Mouse (Mus musculus) left cerebral cortex, postnatal 36 days (tissue): Measurements from ENCODE around the gene Lrrc30. TPM values are rescaled to one million over a fixed set of nuclear protein-coding genes. Genes with fewer than 3 reads are reported as not detected.

Experiments used
- DNase-seq, 2 experiments: peaks; one replicate each; pipeline ENCODE4 v3.0.0; 2021 to 2022; ENCODE audit warnings: low spot score in 2 of 2, mixed read lengths in 1 of 2
- intact Hi-C: fragments of 180-260 bp; cut with DNase I; formaldehyde crosslinking; loops from one replicate; pipeline ENCODE4 v1.15.1; 2025
- total RNA-seq, 2 experiments: library from RNA; stranded (reverse); gene quantifications; 2 replicates each; pipeline ENCODE4 v1.2.3; 2021

The Lrrc30 gene
- not detected for total RNA-seq

GRCm38 (mm10) chr17:67632676-67633339 lies at the start of gene Lrrc30:
Lrrc30 (minus strand) TSS chr17:67632723.
- DNase-seq, result no peak
- intact Hi-C loops, result no loop called here

- intact Hi-C loops, result no loop called here
- no peak for DNase-seq
These were observed 48.6 kb upstream of the Lrrc30 start for GRCm38 (mm10) chr17:67681084-67681483.

- intact Hi-C loops, result no loop called here
These were observed 46.1 kb upstream of the Lrrc30 start for GRCm38 (mm10) chr17:67678576-67678975.

GRCm38 (mm10) chr17:67667981-67668380 lies 35.5 kb upstream of the Lrrc30 start:
- DNase-seq, result peak; percentile 35 to 41
- intact Hi-C loops, result loop anchor here (5.0 kb wide), 1 partner anchor 1091 kb away; no protein-coding TSS in a partner anchor

More at GRCm38 (mm10) chr17:67678576-67678975, 46.1 kb upstream of the Lrrc30 start:
- DNase-seq, result no peak

- no peak for DNase-seq
- intact Hi-C loops, result loop anchor here (5.0 kb wide), 1 partner anchor 1090 kb away; no protein-coding TSS in a partner anchor
These were observed 34.5 kb upstream of the Lrrc30 start for GRCm38 (mm10) chr17:67666981-67667380.

- intact Hi-C loops, result no loop called here
- no peak for DNase-seq
These were observed 31.8 kb upstream of the Lrrc30 start for GRCm38 (mm10) chr17:67664299-67664698.

- peak in 1 of 2 experiments; percentile 9 for DNase-seq
- intact Hi-C loops, result loop anchor here (2.0 kb wide), 1 partner anchor 185 kb away; no protein-coding TSS in a partner anchor
These were observed 19.0 kb upstream of the Lrrc30 start for GRCm38 (mm10) chr17:67651506-67651905.

GRCm38 (mm10) chr17:67641627-67642026 lies 9.1 kb upstream of the Lrrc30 start:
- no peak for DNase-seq
- intact Hi-C loops, result no loop called here

GRCm38 (mm10) chr17:67638119-67638810 lies 5.7 kb upstream of the Lrrc30 start:
- no peak for DNase-seq

GRCm38 (mm10) chr17:67636951-67637350 lies 4.4 kb upstream of the Lrrc30 start:
- intact Hi-C loops, result no loop called here
- DNase-seq, result no peak

More at GRCm38 (mm10) chr17:67638119-67638810, 5.7 kb upstream of the Lrrc30 start:
- intact Hi-C loops, result no loop called here

GRCm38 (mm10) chr17:67636304-67636703 lies 3.8 kb upstream of the Lrrc30 start:
- DNase-seq, result no peak
- intact Hi-C loops, result no loop called here

- DNase-seq, result no peak
- intact Hi-C loops, result no loop called here
These were observed 2.8 kb downstream of the Lrrc30 start for GRCm38 (mm10) chr17:67629746-67630145.

- intact Hi-C loops, result no loop called here
- DNase-seq, result no peak
These were observed 3.3 kb downstream of the Lrrc30 start for GRCm38 (mm10) chr17:67629211-67629657.

GRCm38 (mm10) chr17:67628475-67628874 lies 4.0 kb downstream of the Lrrc30 start:
- no peak for DNase-seq
- intact Hi-C loops, result no loop called here

- intact Hi-C loops, result no loop called here
- no peak for DNase-seq
These were observed 7.1 kb downstream of the Lrrc30 start for GRCm38 (mm10) chr17:67625431-67625830.

- DNase-seq, result no peak
- intact Hi-C loops, result no loop called here
These were observed 13.5 kb downstream of the Lrrc30 start for GRCm38 (mm10) chr17:67619001-67619400.

GRCm38 (mm10) chr17:67614381-67614780 lies 18.1 kb downstream of the Lrrc30 start:
- intact Hi-C loops, result no loop called here
- no peak for DNase-seq

GRCm38 (mm10) chr17:67612576-67612975 lies 19.9 kb downstream of the Lrrc30 start:
- intact Hi-C loops, result no loop called here
- no peak for DNase-seq

- intact Hi-C loops, result no loop called here
These were observed 20.4 kb downstream of the Lrrc30 start for GRCm38 (mm10) chr17:67612151-67612550.

GRCm38 (mm10) chr17:67604446-67604845 lies 28.1 kb downstream of the Lrrc30 start:
- DNase-seq, result no peak
- intact Hi-C loops, result no loop called here

More at GRCm38 (mm10) chr17:67612151-67612550, 20.4 kb downstream of the Lrrc30 start:
- DNase-seq, result no peak

GRCm38 (mm10) chr17:67602556-67602955 lies 30.0 kb downstream of the Lrrc30 start:
- no peak for DNase-seq
- intact Hi-C loops, result no loop called here
